Mouse (Mus musculus) intestine, embryonic 15.5 days (tissue): ENCODE measurements around the gene Bmper. TPM values are rescaled to one million over a fixed set of nuclear protein-coding genes. Genes with fewer than 3 reads are reported as not detected.

Experiments used
- ATAC-seq: fragments of 200-750 bp; cut with Nextera tagmentation; 2 replicates; pipeline ENCODE4 v1.8.0; 2017; ENCODE audit warnings: moderate TSS enrichment, moderate library complexity
- H3K27ac ChIP-seq: fragments of 300-500 bp; sonication (generic); 2 replicates; pipeline ENCODE4 v1.5.1; 2015; ENCODE audit warnings: mild to moderate bottlenecking, inconsistent platforms
- H3K27me3 ChIP-seq: fragments of 300-500 bp; sonication (generic); replicated peaks from 2 replicates; pipeline ENCODE4 v1.6.1; 2015; ENCODE audit warnings: inconsistent platforms
- H3K36me3 ChIP-seq: fragments of 300-500 bp; sonication (generic); 2 replicates; pipeline ENCODE4 v1.6.1; 2015; ENCODE audit warnings: inconsistent platforms
- H3K4me1 ChIP-seq: fragments of 300-500 bp; sonication (generic); replicated peaks from 2 replicates; pipeline ENCODE4 v1.6.1; 2015; ENCODE audit warnings: inconsistent platforms
- H3K4me2 ChIP-seq: fragments of 300-500 bp; sonication (generic); replicated peaks from 2 replicates; pipeline ENCODE4 v1.6.1; 2015; ENCODE audit warnings: mild to moderate bottlenecking, inconsistent platforms
- H3K4me3 ChIP-seq: fragments of 300-500 bp; sonication (generic); replicated peaks from 2 replicates; pipeline ENCODE4 v1.5.1; 2015; ENCODE audit warnings: inconsistent platforms
- H3K9ac ChIP-seq: fragments of 300-500 bp; sonication (generic); 2 replicates; pipeline ENCODE4 v1.6.1; 2015; ENCODE audit warnings: inconsistent platforms
- H3K9me3 ChIP-seq: fragments of 300-500 bp; sonication (generic); 2 replicates; pipeline ENCODE4 v1.6.1; 2016; ENCODE audit warnings: inconsistent platforms
- WGBS: fragments of 180-500 bp; shearing (Covaris S2); methylation state at CpG from one replicate; pipeline ENCODE4 v1.1.7; 2015; 5-methylcytosine and 5-hydroxymethylcytosine counted together
- polyA plus RNA-seq: library from polyadenylated mRNA; unstranded; fragments of >200 nt; fragmentation: Nextera tagmentation; extraction: Ambion mirVana; gene quantifications from 2 replicates; pipeline ENCODE4 v1.2.1, GENCODE M21; 2015

The Bmper gene
- polyA plus RNA-seq, 1 experiment from 2014 or later = 10.1 TPM

GRCm38 (mm10) chr9:23242911-23243310 is 20.0 kb downstream of the Bmper start:
- H3K27me3 ChIP-seq = no peaks in the 10 kb centered on the region
- no peaks in the 10 kb centered on the region for H3K36me3 ChIP-seq
- no peaks in the 10 kb centered on the region for H3K9me3 ChIP-seq
- no peak overlapping the region for H3K27ac ChIP-seq
- H3K9ac ChIP-seq = no peak overlapping the region
- no peak overlapping the region for H3K4me2 ChIP-seq
- 58% methylated on average over 3 of the region's 3 CpGs for WGBS
- no peak for ATAC-seq
- H3K4me3 ChIP-seq = no peak overlapping the region
- no peaks in the 10 kb centered on the region for H3K4me1 ChIP-seq

GRCm38 (mm10) chr9:23243869-23244268 is 21.0 kb downstream of the Bmper start:
- H3K4me3 ChIP-seq = no peak overlapping the region
- H3K4me2 ChIP-seq = no peak overlapping the region
- H3K4me1 ChIP-seq = no peaks in the 10 kb centered on the region
- 64% methylated on average over 6 of the region's 6 CpGs for WGBS
- no peak for ATAC-seq
- H3K27me3 ChIP-seq = no peaks in the 10 kb centered on the region
- no peak overlapping the region for H3K9ac ChIP-seq
- H3K9me3 ChIP-seq = no peaks in the 10 kb centered on the region
- H3K36me3 ChIP-seq = no peaks in the 10 kb centered on the region
- H3K27ac ChIP-seq = no peak overlapping the region

- Histone ChIP-seq H3K4me2 (no peak overlapping the region), H3K27ac (no peak overlapping the region), H3K4me3 (no peak overlapping the region), H3K9me3 (no peaks in the 10 kb centered on the region), H3K9ac (no peak overlapping the region), H3K27me3 (no peaks in the 10 kb centered on the region), H3K4me1 (no peaks in the 10 kb centered on the region), H3K36me3 (no peaks in the 10 kb centered on the region)
- WGBS = 78% methylated on average over 9 of the region's 9 CpGs
- no peak for ATAC-seq
Measured at GRCm38 (mm10) chr9:23246389-23246788, 23.5 kb downstream of the Bmper start.

GRCm38 (mm10) chr9:23250026-23250425 is 27.1 kb downstream of the Bmper start:
- Histone ChIP-seq H3K9ac (no peak overlapping the region), H3K27ac (no peak overlapping the region), H3K4me1 (no peaks in the 10 kb centered on the region), H3K4me3 (no peak overlapping the region), H3K27me3 (no peaks in the 10 kb centered on the region), H3K4me2 (no peak overlapping the region), H3K9me3 (no peaks in the 10 kb centered on the region), H3K36me3 (no peaks in the 10 kb centered on the region)
- peak; percentile 76 for ATAC-seq
- 13% methylated on average over 5 of the region's 5 CpGs for WGBS

GRCm38 (mm10) chr9:23251001-23251400 is 28.1 kb downstream of the Bmper start:
- H3K27me3 ChIP-seq = no peaks in the 10 kb centered on the region
- H3K9ac ChIP-seq = no peak overlapping the region
- no peak overlapping the region for H3K4me3 ChIP-seq
- no peaks in the 10 kb centered on the region for H3K9me3 ChIP-seq
- ATAC-seq = no peak
- H3K4me1 ChIP-seq = no peaks in the 10 kb centered on the region
- WGBS = 72% methylated on average over 6 of the region's 6 CpGs
- H3K27ac ChIP-seq = no peak overlapping the region
- H3K36me3 ChIP-seq = no peaks in the 10 kb centered on the region
- no peak overlapping the region for H3K4me2 ChIP-seq

GRCm38 (mm10) chr9:23253624-23254023 is 30.7 kb downstream of the Bmper start:
- WGBS = 84% methylated on average over 6 of the region's 6 CpGs

GRCm38 (mm10) chr9:23254237-23255214 is 31.6 kb downstream of the Bmper start:
- ATAC-seq = no peak
- Histone ChIP-seq H3K4me2 (peak overlapping the region; percentile 42), H3K4me1 (no peaks in the 10 kb centered on the region), H3K9ac (no peak overlapping the region), H3K36me3 (no peaks in the 10 kb centered on the region), H3K9me3 (no peaks in the 10 kb centered on the region), H3K27ac (no peak overlapping the region), H3K4me3 (peak overlapping the region; percentile 3; the same call in 1 of the 2 replicates), H3K27me3 (no peaks in the 10 kb centered on the region)
- WGBS = 44% methylated on average over 37 of the region's 37 CpGs

More at GRCm38 (mm10) chr9:23253624-23254023, 30.7 kb downstream of the Bmper start:
- H3K4me2 ChIP-seq = no peak overlapping the region
- no peaks in the 10 kb centered on the region for H3K27me3 ChIP-seq
- no peaks in the 10 kb centered on the region for H3K4me1 ChIP-seq
- H3K9ac ChIP-seq = no peak overlapping the region
- no peaks in the 10 kb centered on the region for H3K36me3 ChIP-seq
- H3K4me3 ChIP-seq = no peak overlapping the region
- H3K9me3 ChIP-seq = no peaks in the 10 kb centered on the region
- H3K27ac ChIP-seq = no peak overlapping the region
- ATAC-seq = no peak

GRCm38 (mm10) chr9:23255841-23256240 is 33.0 kb downstream of the Bmper start:
- no peaks in the 10 kb centered on the region for H3K4me1 ChIP-seq
- no peak overlapping the region for H3K27ac ChIP-seq
- no peaks in the 10 kb centered on the region for H3K9me3 ChIP-seq
- no peaks in the 10 kb centered on the region for H3K27me3 ChIP-seq
- no peak overlapping the region for H3K4me3 ChIP-seq
- WGBS = 87% methylated on average over 2 of the region's 2 CpGs
- H3K9ac ChIP-seq = no peak overlapping the region
- ATAC-seq = no peak
- no peak overlapping the region for H3K4me2 ChIP-seq
- H3K36me3 ChIP-seq = no peaks in the 10 kb centered on the region

- H3K9ac ChIP-seq = no peak overlapping the region
- no peak overlapping the region for H3K4me3 ChIP-seq
- no peaks in the 10 kb centered on the region for H3K27me3 ChIP-seq
- H3K27ac ChIP-seq = no peak overlapping the region
- 89% methylated on average over 2 of the region's 2 CpGs for WGBS
- H3K36me3 ChIP-seq = no peaks in the 10 kb centered on the region
- no peak overlapping the region for H3K4me2 ChIP-seq
- no peaks in the 10 kb centered on the region for H3K4me1 ChIP-seq
- no peak for ATAC-seq
- H3K9me3 ChIP-seq = no peaks in the 10 kb centered on the region
Measured at GRCm38 (mm10) chr9:23256576-23256975, 33.7 kb downstream of the Bmper start.

- no peak overlapping the region for H3K27ac ChIP-seq
- H3K4me1 ChIP-seq = no peaks in the 10 kb centered on the region
- no peak overlapping the region for H3K4me3 ChIP-seq
- no peak overlapping the region for H3K4me2 ChIP-seq
- H3K9ac ChIP-seq = no peak overlapping the region
- H3K36me3 ChIP-seq = no peaks in the 10 kb centered on the region
- ATAC-seq = no peak
- H3K9me3 ChIP-seq = no peaks in the 10 kb centered on the region
- 87% methylated on average over 3 of the region's 3 CpGs for WGBS
- H3K27me3 ChIP-seq = no peaks in the 10 kb centered on the region
Measured at GRCm38 (mm10) chr9:23261834-23262233, 39.0 kb downstream of the Bmper start.

- 87% methylated on average over 7 of the region's 7 CpGs for WGBS
- ATAC-seq = no peak
- no peak overlapping the region for H3K27ac ChIP-seq
- no peaks in the 10 kb centered on the region for H3K36me3 ChIP-seq
- H3K4me1 ChIP-seq = no peaks in the 10 kb centered on the region
- H3K27me3 ChIP-seq = no peaks in the 10 kb centered on the region
- H3K4me2 ChIP-seq = no peak overlapping the region
- no peaks in the 10 kb centered on the region for H3K9me3 ChIP-seq
- H3K9ac ChIP-seq = no peak overlapping the region
- H3K4me3 ChIP-seq = no peak overlapping the region
Measured at GRCm38 (mm10) chr9:23262851-23263250, 40.0 kb downstream of the Bmper start.

GRCm38 (mm10) chr9:23264471-23264870 is 41.6 kb downstream of the Bmper start:
- Histone ChIP-seq H3K9me3 (no peaks in the 10 kb centered on the region), H3K27ac (no peak overlapping the region), H3K27me3 (no peaks in the 10 kb centered on the region), H3K4me3 (no peak overlapping the region), H3K36me3 (no peaks in the 10 kb centered on the region), H3K4me1 (no peaks in the 10 kb centered on the region), H3K4me2 (no peak overlapping the region), H3K9ac (no peak overlapping the region)
- no peak for ATAC-seq
- WGBS = 86% methylated on average over 4 of the region's 4 CpGs

- ATAC-seq = no peak
- no peak overlapping the region for H3K4me2 ChIP-seq
- H3K9me3 ChIP-seq = no peaks in the 10 kb centered on the region
- no peaks in the 10 kb centered on the region for H3K4me1 ChIP-seq
- 60% methylated on average over 7 of the region's 7 CpGs for WGBS
- no peaks in the 10 kb centered on the region for H3K36me3 ChIP-seq
- H3K27ac ChIP-seq = no peak overlapping the region
- no peaks in the 10 kb centered on the region for H3K27me3 ChIP-seq
- no peak overlapping the region for H3K9ac ChIP-seq
- H3K4me3 ChIP-seq = no peak overlapping the region
Measured at GRCm38 (mm10) chr9:23268609-23269008, 45.7 kb downstream of the Bmper start.
